Mouse (Mus musculus) ES-E14 (cell line): ENCODE measurements around the gene Stat5b.

ENCODE experiments used
- CHD2 ChIP-seq: IDR thresholded peaks from 2 replicates; pipeline ENCODE4 v1.6.1; 2014; ENCODE audit warnings: mild to moderate bottlenecking, low read depth, low read length, inconsistent platforms
- HCFC1 ChIP-seq: IDR thresholded peaks from 2 replicates; pipeline ENCODE4 v1.6.1; 2012; ENCODE audit warnings: low read length, inconsistent platforms, borderline replicate concordance; ENCODE audit not compliant: insufficient read depth
- MAFK ChIP-seq: IDR thresholded peaks from 2 replicates; pipeline ENCODE4 v1.6.1; 2014; ENCODE audit warnings: mild to moderate bottlenecking, low read depth, low read length, inconsistent platforms; ENCODE audit not compliant: insufficient read depth
- ZC3H11A ChIP-seq: IDR thresholded peaks from 2 replicates; pipeline ENCODE4 v1.6.1; 2012; ENCODE audit warnings: low read depth, mild to moderate bottlenecking, inconsistent platforms, low read length, borderline replicate concordance

- TF ChIP-seq ZC3H11A = no peak
- TF ChIP-seq CHD2 = no peak
- no peak for TF ChIP-seq HCFC1
- TF ChIP-seq MAFK = no peak
These were observed 12.6 kb upstream of the Stat5b start for GRCm38 (mm10) chr11:100863141-100863540.
